Mouse (Mus musculus): Measurements from ENCODE around the gene Ralbp1.

The Ralbp1 gene

GRCm38 (mm10) chr17:65896016-65896415 is 10.4 kb upstream of the Ralbp1 start:
- DNase-seq (ENCODE audit: low spot score), result no peak

GRCm38 (mm10) chr17:65889476-65889875 is 3.9 kb upstream of the Ralbp1 start:
- DNase-seq (ENCODE audit: low spot score), result no peak

GRCm38 (mm10) chr17:65886571-65886970 is 973 bp upstream of the Ralbp1 start:
- DNase-seq (ENCODE audit: low spot score), result no peak

GRCm38 (mm10) chr17:65885398-65885696 is 251 bp downstream of the Ralbp1 start:
- DNase-seq (ENCODE audit: low spot score), result no peak

GRCm38 (mm10) chr17:65884691-65885397 is 754 bp downstream of the Ralbp1 start:
- peak; percentile 100 for DNase-seq (ENCODE audit: low spot score)

- no peak for DNase-seq (ENCODE audit: low spot score)
Observed at GRCm38 (mm10) chr17:65884061-65884669, 1.4 kb downstream of the Ralbp1 start.

GRCm38 (mm10) chr17:65877026-65877425 is 8.6 kb downstream of the Ralbp1 start:
- no peak for DNase-seq (ENCODE audit: low spot score)

GRCm38 (mm10) chr17:65873834-65874233 is 11.8 kb downstream of the Ralbp1 start:
- DNase-seq (ENCODE audit: low spot score), result no peak

GRCm38 (mm10) chr17:65873156-65873555 is 12.4 kb downstream of the Ralbp1 start:
- DNase-seq (ENCODE audit: low spot score), result no peak

GRCm38 (mm10) chr17:65872652-65873051 is 12.9 kb downstream of the Ralbp1 start:
- DNase-seq (ENCODE audit: low spot score), result peak; percentile 65

- DNase-seq (ENCODE audit: low spot score), result no peak
Observed at GRCm38 (mm10) chr17:65872051-65872450, 13.5 kb downstream of the Ralbp1 start.

- DNase-seq (ENCODE audit: low spot score), result no peak
Observed at GRCm38 (mm10) chr17:65871641-65872041, 14.0 kb downstream of the Ralbp1 start.

GRCm38 (mm10) chr17:65870146-65870545 is 15.5 kb downstream of the Ralbp1 start:
- DNase-seq (ENCODE audit: low spot score), result peak; percentile 73

GRCm38 (mm10) chr17:65869720-65870119 is 15.9 kb downstream of the Ralbp1 start:
- no peak for DNase-seq (ENCODE audit: low spot score)

GRCm38 (mm10) chr17:65867996-65868395 is 17.6 kb downstream of the Ralbp1 start:
- DNase-seq (ENCODE audit: low spot score), result no peak

GRCm38 (mm10) chr17:65866201-65866600 is 19.4 kb downstream of the Ralbp1 start:
- no peak for DNase-seq (ENCODE audit: low spot score)

- no peak for DNase-seq (ENCODE audit: low spot score)
Observed at GRCm38 (mm10) chr17:65865265-65865664, 20.3 kb downstream of the Ralbp1 start.

- peak; percentile 54 for DNase-seq (ENCODE audit: low spot score)
Observed at GRCm38 (mm10) chr17:65864742-65865141, 20.9 kb downstream of the Ralbp1 start.

- DNase-seq (ENCODE audit: low spot score), result no peak
Observed at GRCm38 (mm10) chr17:65863830-65864229, 21.8 kb downstream of the Ralbp1 start.

- DNase-seq (ENCODE audit: low spot score), result no peak
Observed at GRCm38 (mm10) chr17:65862579-65862978, 23.0 kb downstream of the Ralbp1 start.

GRCm38 (mm10) chr17:65857617-65858016 is 28.0 kb downstream of the Ralbp1 start:
- DNase-seq (ENCODE audit: low spot score), result no peak

GRCm38 (mm10) chr17:65854006-65854405 is 31.6 kb downstream of the Ralbp1 start:
- DNase-seq (ENCODE audit: low spot score), result no peak

GRCm38 (mm10) chr17:65853326-65853725 is 32.3 kb downstream of the Ralbp1 start:
- DNase-seq (ENCODE audit: low spot score), result peak; percentile 61

GRCm38 (mm10) chr17:65851749-65852148 is 33.8 kb downstream of the Ralbp1 start:
- DNase-seq (ENCODE audit: low spot score), result no peak

All from lung, postnatal 25 days (tissue).